Mouse (Mus musculus): ENCODE measurements around the gene Zcwpw1. TPM values are rescaled to one million over a fixed set of nuclear protein-coding genes. Genes with fewer than 3 reads are reported as not detected.

The Zcwpw1 gene
- polyA plus RNA-seq, 2 experiments, result 2.4 to 3.1 TPM

GRCm38 (mm10) chr5:137783901-137784540, 3.6 kb upstream of the Zcwpw1 start:
- peaks cover 15 to 28% of the 10 kb centered on the region in 2 experiments for H3K4me1 ChIP-seq (replicated peaks; ENCODE audit: control insufficient read depth in 2 of 2, insufficient read depth in 2 of 2, low read length in 1 of 2)
- peak overlapping the region; percentile 43 for H3K9ac ChIP-seq (replicated peaks)
- DNase-seq (ENCODE audit: low read depth in 3 of 3, low spot score in 3 of 3) (no peak), ATAC-seq (ENCODE audit: insufficient read depth) (no peak)
- peaks cover 40% of the 10 kb centered on the region for H3K36me3 ChIP-seq (replicated peaks; ENCODE audit: control insufficient read depth, insufficient read depth, low read depth)
- H3K4me2 ChIP-seq (ENCODE audit: low read depth), result peak overlapping the region; percentile 84
- WGBS (ENCODE audit: insufficient replicate concordance), result 57% methylated on average over 9 of the region's 9 CpGs
- H3K9me3 ChIP-seq (ENCODE audit: control insufficient read depth, low read length), result peaks cover 2% of the 10 kb centered on the region; the same call in 1 of the 2 replicates
- TF ChIP-seq EP300 (IDR thresholded peaks at IDR 0.05; ENCODE audit: low read depth), result no peak
- no peak for TF ChIP-seq CTCF (IDR thresholded peaks at IDR 0.05; ENCODE audit: low read depth)
- H3K27me3 ChIP-seq (ENCODE audit: control insufficient read depth, insufficient read depth, low read length), result no peaks in the 10 kb centered on the region
- peak overlapping the region; percentile 85 to 88 for H3K4me3 ChIP-seq (ENCODE audit: insufficient read depth in 1 of 2, low read depth in 2 of 2, low read length in 2 of 2)
- H3K27ac ChIP-seq, result no peak overlapping the region; the same call in 1 of the 2 replicates

GRCm38 (mm10) chr5:137784546-137784945, 3.1 kb upstream of the Zcwpw1 start:
- Histone ChIP-seq H3K9me3 (ENCODE audit: control insufficient read depth, low read length) (peaks cover 2% of the 10 kb centered on the region; the same call in 1 of the 2 replicates), H3K9ac (replicated peaks) (peak overlapping the region; percentile 86), H3K4me1 (replicated peaks; ENCODE audit: control insufficient read depth in 2 of 2, insufficient read depth in 2 of 2, low read length in 1 of 2) (peaks cover 15 to 28% of the 10 kb centered on the region in 2 experiments), H3K4me3 (ENCODE audit: insufficient read depth in 1 of 2, low read depth in 2 of 2, low read length in 2 of 2) (peak overlapping the region; percentile 85 to 88), H3K27ac (no peak overlapping the region; the same call in 1 of the 2 replicates), H3K4me2 (ENCODE audit: low read depth) (peak overlapping the region; percentile 84), H3K36me3 (replicated peaks; ENCODE audit: control insufficient read depth, insufficient read depth, low read depth) (peaks cover 40% of the 10 kb centered on the region), H3K27me3 (ENCODE audit: control insufficient read depth, insufficient read depth, low read length) (no peaks in the 10 kb centered on the region)
- no peak for TF ChIP-seq EP300 (IDR thresholded peaks at IDR 0.05; ENCODE audit: low read depth)
- no peak for TF ChIP-seq CTCF (IDR thresholded peaks at IDR 0.05; ENCODE audit: low read depth)
- 68% methylated on average over 14 of the region's 14 CpGs for WGBS (ENCODE audit: insufficient replicate concordance)
- no peak for DNase-seq (ENCODE audit: low read depth in 3 of 3, low spot score in 3 of 3)
- no peak for ATAC-seq (ENCODE audit: insufficient read depth)

- H3K9me3 ChIP-seq (ENCODE audit: control insufficient read depth, low read length), result peaks cover 2% of the 10 kb centered on the region; the same call in 1 of the 2 replicates
- peak overlapping the region; percentile 86 for H3K9ac ChIP-seq (replicated peaks)
- peaks cover 10 to 21% of the 10 kb centered on the region in 2 experiments for H3K4me1 ChIP-seq (replicated peaks; ENCODE audit: control insufficient read depth in 2 of 2, insufficient read depth in 2 of 2, low read length in 1 of 2)
- peak overlapping the region; percentile 99 for H3K27ac ChIP-seq
- H3K36me3 ChIP-seq (replicated peaks; ENCODE audit: control insufficient read depth, insufficient read depth, low read depth), result peaks cover 36% of the 10 kb centered on the region
- WGBS (ENCODE audit: insufficient replicate concordance), result 2% methylated on average over 54 of the region's 62 CpGs
- H3K27me3 ChIP-seq (ENCODE audit: control insufficient read depth, insufficient read depth, low read length), result no peaks in the 10 kb centered on the region
- ATAC-seq (ENCODE audit: insufficient read depth) (peak; percentile 10; the same call in 1 of the 2 replicates), DNase-seq (ENCODE audit: low read depth in 3 of 3, low spot score in 3 of 3) (no peak)
- H3K4me2 ChIP-seq (ENCODE audit: low read depth), result peak overlapping the region; percentile 84
- peak overlapping the region; percentile 85 to 88 for H3K4me3 ChIP-seq (ENCODE audit: insufficient read depth in 1 of 2, low read depth in 2 of 2, low read length in 2 of 2)
- TF ChIP-seq CTCF (IDR thresholded peaks at IDR 0.05; ENCODE audit: low read depth) (no peak; the same call in 1 of the 2 replicates), EP300 (IDR thresholded peaks at IDR 0.05; ENCODE audit: low read depth) (no peak)
Measured at GRCm38 (mm10) chr5:137785164-137786031, 2.2 kb upstream of the Zcwpw1 start.

GRCm38 (mm10) chr5:137786109-137786942, 1.3 kb upstream of the Zcwpw1 start:
- TF ChIP-seq CTCF (IDR thresholded peaks at IDR 0.05; ENCODE audit: low read depth), result no peak
- TF ChIP-seq EP300 (IDR thresholded peaks at IDR 0.05; ENCODE audit: low read depth), result no peak
- ATAC-seq (ENCODE audit: insufficient read depth) (peak; percentile 83), DNase-seq (ENCODE audit: low read depth in 3 of 3, low spot score in 3 of 3) (peak; percentile 100)
- Histone ChIP-seq H3K9me3 (ENCODE audit: control insufficient read depth, low read length) (peaks cover 2% of the 10 kb centered on the region; the same call in 1 of the 2 replicates), H3K4me3 (ENCODE audit: insufficient read depth in 1 of 2, low read depth in 2 of 2, low read length in 2 of 2) (peak overlapping the region; percentile 85 to 88), H3K27me3 (ENCODE audit: control insufficient read depth, insufficient read depth, low read length) (no peaks in the 10 kb centered on the region), H3K27ac (peak overlapping the region; percentile 99), H3K4me1 (replicated peaks; ENCODE audit: control insufficient read depth in 2 of 2, insufficient read depth in 2 of 2, low read length in 1 of 2) (peaks cover 8 to 21% of the 10 kb centered on the region in 2 experiments), H3K36me3 (replicated peaks; ENCODE audit: control insufficient read depth, insufficient read depth, low read depth) (peaks cover 27% of the 10 kb centered on the region), H3K9ac (replicated peaks) (peak overlapping the region; percentile 86), H3K4me2 (ENCODE audit: low read depth) (peak overlapping the region; percentile 84)
- under 1% methylated on average over 72 of the region's 79 CpGs for WGBS (ENCODE audit: insufficient replicate concordance)
